Mouse (Mus musculus): Measurements from ENCODE around the gene Cldn6.

Gene Cldn6

GRCm38 (mm10) chr17:23725477-23725876 lies 46.4 kb downstream of the Cldn6 start:
- DNase-seq = no peak

- DNase-seq = peak; percentile 98
Observed at GRCm38 (mm10) chr17:23725999-23726757, 47.1 kb downstream of the Cldn6 start, which contains the start of gene Pkmyt1. Pkmyt1 (plus strand) TSS chr17:23726336.

GRCm38 (mm10) chr17:23726758-23727142 lies 47.7 kb downstream of the Cldn6 start:
- peak; percentile 89 for DNase-seq

DNA sequence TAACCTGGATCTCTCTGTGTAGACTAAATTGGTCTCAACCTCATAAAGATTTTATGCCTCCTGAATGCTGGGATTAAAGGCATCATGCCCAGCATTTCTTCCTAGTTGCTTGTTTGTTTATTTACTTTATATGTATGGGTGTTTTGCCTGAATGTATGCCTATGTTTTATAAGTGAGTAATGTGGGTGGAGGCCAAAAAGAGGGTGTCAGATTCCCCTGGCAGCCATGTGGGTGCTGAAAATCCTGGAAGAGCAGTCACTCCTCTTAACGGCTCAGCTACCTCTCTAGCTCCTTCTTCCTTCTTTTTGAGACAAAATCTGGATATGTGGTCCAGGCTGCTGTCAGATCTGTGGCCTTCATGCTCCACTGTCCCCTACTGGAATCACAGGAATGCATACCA lies 51.4 kb downstream of the Cldn6 start:
- DNase-seq = no peak

All from kidney, postnatal 10 days (tissue).